Mouse (Mus musculus) left cerebral cortex, postnatal 4 days (tissue): ENCODE data around the gene Cebpb. TPM values are rescaled to one million over a fixed set of nuclear protein-coding genes. Genes with fewer than 3 reads are reported as not detected.
A peak's percentile ranks its signal among the peaks of the same experiment; 100 is the strongest.
"Not testable (repeated sequence)": the region's sequence is repeated elsewhere in the genome, so short reads cannot be mapped to it uniquely, and the experiment has no call there.

Experiments used
- DNase-seq: peaks from one replicate; pipeline ENCODE4 v3.0.0-alpha.2; 2022
- intact Hi-C: fragments of 180-260 bp; cut with DNase I; formaldehyde crosslinking; loops from one replicate; pipeline ENCODE4 v1.15.1; 2025
- total RNA-seq, 2 experiments: library from RNA; stranded (reverse); gene quantifications; 2 replicates each; pipeline ENCODE4 v1.2.3; 2021

The Cebpb gene
- 1 to 10 TPM; 3.8 to 5.5 TPM for total RNA-seq

DNA sequence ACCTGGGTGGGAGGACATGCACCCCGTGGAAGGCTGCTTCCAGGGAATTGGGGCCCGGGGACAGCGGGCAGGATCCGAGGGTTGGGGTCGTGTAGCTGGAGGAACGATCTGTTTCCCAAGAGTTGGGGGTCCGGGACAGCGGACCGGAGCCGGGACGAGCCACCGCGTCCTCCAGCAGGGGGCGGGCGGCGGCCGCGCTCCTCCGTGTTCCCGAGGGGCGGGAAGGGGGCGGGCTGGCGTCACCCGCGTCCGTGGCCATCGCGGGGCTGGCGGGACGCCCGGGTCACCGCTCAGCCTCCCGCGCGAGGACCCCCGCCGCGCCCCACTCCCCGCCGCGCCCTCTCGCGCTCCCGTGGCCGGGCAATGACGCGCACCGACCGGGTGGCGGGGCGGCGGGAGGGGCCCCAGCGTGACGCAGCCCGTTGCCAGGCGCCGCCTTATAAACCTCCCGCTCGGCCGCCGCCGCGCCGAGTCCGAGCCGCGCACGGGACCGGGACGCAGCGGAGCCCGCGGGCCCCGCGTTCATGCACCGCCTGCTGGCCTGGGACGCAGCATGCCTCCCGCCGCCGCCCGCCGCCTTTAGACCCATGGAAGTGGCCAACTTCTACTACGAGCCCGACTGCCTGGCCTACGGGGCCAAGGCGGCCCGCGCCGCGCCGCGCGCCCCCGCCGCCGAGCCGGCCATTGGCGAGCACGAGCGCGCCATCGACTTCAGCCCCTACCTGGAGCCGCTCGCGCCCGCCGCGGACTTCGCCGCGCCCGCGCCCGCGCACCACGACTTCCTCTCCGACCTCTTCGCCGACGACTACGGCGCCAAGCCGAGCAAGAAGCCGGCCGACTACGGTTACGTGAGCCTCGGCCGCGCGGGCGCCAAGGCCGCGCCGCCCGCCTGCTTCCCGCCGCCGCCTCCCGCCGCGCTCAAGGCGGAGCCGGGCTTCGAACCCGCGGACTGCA is at the start of gene Cebpb:
Gene Cebpb, plus strand, starts transcription at position 418 of the 954 bp plus-strand sequence.
- intact Hi-C loops = loop anchor here (2.0 to 10.0 kb wide), 2 partner anchors 206 to 306 kb away; no protein-coding TSS in a partner anchor
- peak; percentile 73 for DNase-seq

DNA sequence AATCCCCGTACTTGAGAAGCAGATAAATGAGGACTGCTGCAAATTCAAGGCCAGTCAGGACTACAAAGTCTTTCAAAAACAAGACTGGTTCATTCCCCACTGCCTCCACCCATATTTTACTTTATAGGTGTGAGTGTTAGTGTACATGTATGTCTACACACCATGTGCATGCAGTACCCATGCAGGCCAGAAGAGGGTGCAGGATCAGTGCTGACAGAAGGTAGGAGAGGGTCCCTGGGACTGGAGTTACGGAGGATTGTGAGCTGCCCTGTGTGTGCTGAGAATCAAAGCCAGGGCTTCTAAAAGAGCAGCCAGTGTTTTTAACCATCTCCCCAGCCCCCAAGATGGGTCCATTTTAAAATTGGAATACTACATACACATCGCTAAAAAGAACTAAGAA is 48.4 kb upstream of the Cebpb start:
- intact Hi-C loops = no loop called here
- peak; percentile 47 for DNase-seq

DNA sequence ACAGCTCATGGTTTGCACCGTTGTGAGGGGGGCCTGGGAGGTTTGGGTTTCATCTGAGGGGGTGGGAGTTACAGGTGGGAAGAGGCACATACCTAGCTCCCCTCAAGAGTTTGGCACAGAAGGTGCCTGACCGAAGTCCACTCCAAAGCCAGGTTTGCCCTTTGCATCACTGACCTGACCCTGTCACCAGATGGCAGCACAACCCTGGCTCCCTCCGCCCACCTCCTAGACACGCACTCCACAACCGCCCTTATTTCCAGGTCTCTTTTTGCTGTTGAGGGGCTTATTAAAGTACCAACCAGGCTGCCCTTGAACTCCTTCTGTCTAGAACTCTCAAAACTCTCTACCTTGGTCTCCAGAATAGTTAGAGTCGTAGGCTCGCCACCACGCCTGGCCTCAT is 47.4 kb upstream of the Cebpb start:
- intact Hi-C loops = no loop called here

DNA sequence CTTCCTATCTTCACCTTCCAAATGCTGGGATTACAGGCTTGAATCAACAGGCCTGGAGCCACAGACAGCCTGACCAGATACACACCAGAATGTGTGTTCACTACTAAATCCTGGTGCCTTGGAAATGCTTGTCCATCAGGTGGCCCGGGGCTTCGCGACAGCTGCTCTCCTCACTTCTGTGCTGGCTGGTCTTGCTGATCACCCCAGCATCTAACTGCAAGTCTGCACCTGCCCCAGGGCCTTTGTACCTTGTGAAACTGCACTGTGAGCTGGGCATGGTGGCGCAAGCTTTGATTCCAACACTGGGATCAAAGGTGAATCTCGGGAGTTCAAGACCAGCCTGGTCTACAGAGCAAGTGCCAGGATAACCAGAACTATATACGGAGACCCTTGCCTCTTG is 46.6 kb upstream of the Cebpb start:
- intact Hi-C loops = no loop called here

More for the DNA sequence above, 47.4 kb upstream of the Cebpb start:
- no peak for DNase-seq

DNA sequence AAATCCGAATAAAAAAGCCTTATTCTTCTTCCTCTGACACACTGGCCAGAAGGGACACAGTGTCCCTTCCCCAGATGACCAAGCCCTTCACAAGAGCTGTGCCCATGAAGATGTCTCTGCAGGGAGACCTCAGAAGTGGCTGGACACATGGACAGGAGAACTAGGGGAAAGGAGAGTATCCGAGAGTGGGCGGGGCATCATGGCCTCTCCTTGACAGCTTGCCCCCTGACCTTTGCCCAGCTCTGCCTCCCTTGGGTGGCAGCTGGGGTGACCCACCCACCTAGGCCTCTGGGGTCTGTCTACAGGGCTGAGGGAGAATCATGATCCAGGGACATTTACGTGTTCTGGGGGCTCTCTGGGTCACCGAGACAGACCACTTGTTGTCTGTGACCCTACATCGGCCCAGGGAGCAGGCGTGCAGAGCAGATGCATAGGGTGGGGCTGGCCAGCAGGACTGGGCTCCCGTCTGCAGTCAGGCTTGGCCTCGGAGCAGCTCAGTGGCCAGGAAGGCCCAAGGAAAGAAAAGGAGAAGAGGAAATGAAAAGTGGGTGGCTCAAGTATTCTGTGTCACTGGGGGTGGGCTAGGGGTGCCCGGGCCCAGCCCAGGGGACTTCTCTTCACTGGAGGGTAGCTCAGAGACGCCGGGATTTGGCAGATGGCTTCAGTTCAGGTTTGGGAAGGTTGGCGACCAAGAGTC is 45.2 kb upstream of the Cebpb start:
- intact Hi-C loops, DNase-seq: not testable (repeated sequence)

More for the DNA sequence above, 46.6 kb upstream of the Cebpb start:
- no peak for DNase-seq

DNA sequence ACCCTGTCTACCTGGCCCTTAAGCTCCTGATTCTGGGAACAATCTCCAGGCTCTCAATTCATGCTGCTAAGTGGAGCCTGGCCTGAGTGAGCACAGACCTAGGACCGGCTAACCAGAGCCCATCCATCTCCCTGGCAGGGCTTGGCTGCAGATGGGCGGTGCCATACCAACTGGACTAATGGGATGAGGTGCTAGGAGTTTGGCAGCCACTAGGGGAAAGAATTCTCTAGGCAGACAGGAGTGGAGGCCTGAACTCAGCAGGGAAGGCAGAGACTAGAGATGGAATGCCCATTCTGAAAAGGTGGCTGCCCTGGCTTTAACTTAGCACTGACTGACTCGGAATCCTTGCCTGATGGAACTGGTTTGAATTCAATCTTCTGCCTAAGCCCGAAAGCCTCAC is 42.3 kb upstream of the Cebpb start:
- no peak for DNase-seq
- intact Hi-C loops = no loop called here

DNA sequence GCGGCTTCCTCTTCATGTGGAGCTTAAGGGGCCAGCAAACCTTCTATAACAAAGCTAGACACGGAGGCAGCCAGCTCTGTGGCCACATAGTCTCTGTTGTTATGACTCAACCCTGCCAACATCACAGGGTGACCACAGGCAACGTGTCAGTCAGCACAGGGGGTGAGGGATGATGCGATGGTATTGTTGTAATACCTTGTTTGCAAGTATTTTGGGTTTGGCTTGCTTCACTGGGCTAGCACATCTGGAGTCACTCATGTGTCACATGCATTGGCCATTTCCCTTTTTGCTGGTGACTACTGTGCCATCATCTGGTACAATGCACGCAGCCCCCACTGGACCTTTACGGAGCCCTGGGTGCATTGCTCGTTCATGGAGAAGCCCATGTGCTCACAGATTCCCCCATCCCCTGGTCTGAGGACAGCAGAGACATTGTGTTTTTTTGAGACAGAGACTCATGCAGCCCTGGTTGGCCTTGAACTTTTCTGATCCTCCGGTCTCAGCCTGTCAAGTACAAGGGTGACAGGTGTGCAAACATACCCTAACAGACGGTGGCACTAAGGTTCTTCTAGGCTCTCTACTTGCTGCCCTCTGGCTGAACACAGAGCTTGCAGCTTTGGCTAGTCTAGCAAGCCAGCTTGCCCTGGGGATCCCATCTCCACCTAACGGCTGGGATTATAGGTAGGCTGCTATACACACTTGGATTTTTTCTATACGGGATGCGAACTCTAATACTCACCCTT is 39.3 kb upstream of the Cebpb start:
- intact Hi-C loops = no loop called here
- DNase-seq = no peak

DNA sequence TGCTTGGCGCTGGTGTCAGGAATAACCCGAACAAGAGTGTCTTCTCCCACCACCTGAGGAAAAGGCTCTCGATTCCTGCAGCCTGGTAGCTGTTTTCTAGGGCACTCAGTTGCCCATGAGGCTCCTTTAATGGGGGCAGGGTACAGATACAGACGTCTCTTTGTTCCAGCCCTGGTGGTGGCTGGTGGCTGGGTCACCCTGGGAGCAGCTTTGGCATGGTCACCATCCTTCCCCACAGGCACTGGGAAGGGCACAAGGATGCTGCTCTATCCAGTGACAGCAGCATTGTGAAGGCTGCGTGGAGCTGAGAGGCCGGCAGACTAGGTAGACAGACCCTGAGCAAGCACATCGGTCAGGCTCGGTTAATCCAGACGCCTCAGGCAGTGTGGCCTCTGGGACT is 37.1 kb upstream of the Cebpb start:
- intact Hi-C loops = no loop called here

DNA sequence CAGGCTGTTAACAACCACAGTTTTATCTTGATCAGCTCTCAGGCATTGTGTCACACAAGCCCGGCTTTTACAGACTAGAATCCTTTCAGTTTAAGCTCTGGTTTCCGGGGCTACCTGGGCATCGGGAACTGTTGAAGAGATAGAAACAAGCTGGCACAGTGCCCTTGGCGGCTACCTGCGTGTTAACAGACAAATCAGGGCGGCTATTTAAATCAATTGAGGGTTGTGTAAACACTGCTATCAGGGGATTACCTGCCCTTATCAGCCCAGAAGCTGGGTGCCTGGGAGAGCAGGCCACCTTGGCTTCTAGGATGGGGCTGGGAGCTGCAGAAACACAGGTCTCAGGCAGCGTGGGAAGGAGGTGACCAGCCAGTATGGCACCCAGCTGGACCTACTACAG is 36.0 kb upstream of the Cebpb start:
- DNase-seq = no peak
- intact Hi-C loops = no loop called here

More for the DNA sequence above, 37.1 kb upstream of the Cebpb start:
- DNase-seq = peak; percentile 24

DNA sequence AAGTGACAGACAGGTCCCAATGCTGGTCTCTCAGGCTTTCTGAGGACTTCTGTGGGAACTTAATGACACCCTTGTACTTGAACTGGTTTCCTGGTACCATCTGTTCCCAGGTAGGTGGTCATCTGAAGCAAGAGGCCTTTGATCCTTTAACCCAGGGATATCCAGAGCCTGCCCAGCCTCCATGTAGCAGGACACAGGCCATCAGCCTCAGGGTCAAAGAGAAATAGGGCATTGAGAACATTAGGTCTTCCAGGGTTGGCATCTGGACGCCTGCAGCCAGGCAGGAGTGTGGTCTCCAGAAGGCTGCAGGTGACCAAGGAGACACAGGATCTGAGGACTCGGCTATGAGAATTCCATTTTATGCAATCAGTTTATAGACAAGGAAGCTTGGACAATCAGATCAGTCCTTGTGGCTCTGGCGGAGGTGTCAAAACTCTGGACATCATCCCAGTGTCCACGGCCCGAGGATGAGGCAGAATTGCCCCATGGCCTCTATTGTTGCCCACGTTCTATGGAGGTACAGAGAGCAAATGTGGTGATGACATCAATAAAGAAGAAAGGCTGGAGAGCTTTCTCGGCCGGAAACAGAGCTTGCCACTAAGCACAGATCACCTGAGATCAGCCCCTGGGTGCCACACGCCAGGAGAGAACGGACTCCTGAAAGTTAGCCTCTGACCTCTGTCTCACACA is 33.7 kb upstream of the Cebpb start:
- intact Hi-C loops = no loop called here
- DNase-seq = no peak

DNA sequence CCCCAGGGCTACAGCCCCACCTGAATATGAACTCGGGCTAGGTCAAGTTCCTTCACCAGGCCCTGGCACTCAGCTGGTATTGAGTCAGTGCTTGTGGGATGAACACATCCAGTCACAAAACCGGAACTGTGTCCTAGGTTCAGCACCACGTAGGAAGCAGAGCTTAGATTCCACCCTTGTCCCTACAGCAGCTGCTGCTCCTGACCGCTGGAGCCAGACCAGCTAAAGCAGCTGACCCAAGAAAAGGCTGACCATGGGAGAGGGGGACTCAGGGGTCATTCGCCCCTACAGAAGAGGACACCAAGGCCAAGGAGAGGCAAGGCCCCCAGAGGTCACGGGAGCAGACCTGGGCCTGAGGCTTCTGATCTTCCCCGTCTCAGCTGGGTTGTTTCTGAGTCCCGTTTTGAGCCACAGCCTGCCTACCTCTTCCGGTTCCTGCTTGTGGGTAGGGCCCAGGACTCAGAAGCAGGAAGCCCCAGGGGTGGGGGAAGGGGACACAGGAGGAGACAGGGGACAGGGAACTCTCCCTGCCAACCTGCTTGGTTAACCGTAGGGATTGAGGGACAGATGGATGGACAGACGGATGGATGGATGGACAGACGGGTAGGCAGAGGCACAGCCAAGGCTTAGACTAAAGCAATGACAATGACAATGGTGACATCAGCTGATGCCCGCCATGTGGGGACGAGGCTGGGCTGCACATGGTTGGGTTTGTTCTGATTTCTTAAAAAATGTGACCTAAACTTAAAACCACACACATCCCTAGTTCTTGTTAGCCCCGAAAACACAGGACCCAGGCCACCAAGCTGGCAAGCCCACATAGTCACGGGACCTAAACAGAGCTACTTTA is 31.9 kb upstream of the Cebpb start:
- intact Hi-C loops = no loop called here
- no peak for DNase-seq

DNA sequence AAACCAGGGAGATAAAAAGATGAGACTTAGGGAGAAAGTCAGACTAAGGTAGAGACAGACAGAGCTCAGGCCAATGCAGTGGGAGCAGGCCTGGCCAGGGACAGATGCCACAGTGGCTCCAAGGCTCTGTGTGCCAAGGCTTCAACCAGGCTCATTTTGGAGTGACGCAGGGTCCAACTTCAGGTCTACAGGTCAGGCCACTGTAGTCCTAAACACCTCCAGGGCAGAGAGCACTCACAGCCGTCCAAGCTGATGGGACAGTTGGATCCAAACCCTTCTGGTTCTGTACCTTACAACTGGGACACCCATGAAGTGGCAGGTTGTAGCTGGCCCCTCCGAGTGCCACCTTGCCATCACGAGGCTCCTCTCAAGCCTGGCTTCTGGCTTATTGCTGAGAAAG is 30.7 kb upstream of the Cebpb start:
- intact Hi-C loops = no loop called here
- no peak for DNase-seq

DNA sequence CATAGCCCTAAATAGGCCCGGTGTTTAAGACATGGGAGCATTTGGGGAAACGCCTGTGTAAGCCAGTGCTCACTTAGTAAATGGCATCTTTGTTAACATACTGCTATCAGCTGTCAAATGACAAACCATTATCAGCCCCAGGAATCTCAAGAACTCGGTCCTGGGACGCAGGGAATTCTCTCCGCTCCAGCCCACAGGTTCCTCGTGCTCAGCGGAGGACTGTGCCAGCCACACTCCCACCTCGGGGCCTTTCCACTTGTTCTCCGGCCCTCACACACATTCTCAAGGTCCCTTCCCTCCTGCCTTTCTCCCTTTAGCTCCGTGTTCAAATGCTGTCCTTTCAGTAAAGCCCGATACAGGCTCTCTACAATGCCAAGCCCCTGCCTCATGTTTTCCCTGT is 30.0 kb upstream of the Cebpb start:
- intact Hi-C loops = no loop called here
- no peak for DNase-seq

DNA sequence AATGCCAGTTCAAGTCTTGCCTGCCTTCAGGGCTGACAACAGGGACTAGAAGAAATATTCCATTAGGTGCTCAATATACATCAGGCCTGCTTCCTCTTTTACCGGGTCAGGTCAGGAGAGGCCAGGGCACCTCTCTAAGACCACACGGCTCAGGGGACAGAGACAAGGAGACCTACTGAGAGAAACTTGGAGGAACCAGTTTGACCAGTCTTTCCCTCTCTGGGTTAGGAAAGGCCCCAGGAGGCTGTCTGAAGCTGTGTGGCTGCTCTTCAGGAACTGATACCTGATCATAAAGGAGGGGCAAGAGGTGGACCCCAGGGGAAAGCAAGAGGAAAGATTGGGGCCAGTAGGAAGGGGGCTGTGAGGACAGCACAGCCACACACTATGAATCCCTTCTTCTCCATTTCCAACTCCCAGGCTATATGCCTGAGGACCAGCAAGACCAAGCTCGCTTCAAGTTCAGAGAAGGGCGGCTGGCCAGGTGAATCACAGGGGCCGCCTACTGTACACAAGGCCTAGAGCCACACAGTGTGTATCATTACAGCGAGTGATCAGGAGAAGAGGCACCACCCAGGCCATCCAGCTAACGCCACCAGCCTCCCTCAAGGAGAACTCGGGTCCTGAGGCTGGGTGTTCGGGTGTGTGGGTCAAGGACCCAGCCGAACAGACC is 29.4 kb upstream of the Cebpb start:
- no peak for DNase-seq
- intact Hi-C loops = no loop called here

DNA sequence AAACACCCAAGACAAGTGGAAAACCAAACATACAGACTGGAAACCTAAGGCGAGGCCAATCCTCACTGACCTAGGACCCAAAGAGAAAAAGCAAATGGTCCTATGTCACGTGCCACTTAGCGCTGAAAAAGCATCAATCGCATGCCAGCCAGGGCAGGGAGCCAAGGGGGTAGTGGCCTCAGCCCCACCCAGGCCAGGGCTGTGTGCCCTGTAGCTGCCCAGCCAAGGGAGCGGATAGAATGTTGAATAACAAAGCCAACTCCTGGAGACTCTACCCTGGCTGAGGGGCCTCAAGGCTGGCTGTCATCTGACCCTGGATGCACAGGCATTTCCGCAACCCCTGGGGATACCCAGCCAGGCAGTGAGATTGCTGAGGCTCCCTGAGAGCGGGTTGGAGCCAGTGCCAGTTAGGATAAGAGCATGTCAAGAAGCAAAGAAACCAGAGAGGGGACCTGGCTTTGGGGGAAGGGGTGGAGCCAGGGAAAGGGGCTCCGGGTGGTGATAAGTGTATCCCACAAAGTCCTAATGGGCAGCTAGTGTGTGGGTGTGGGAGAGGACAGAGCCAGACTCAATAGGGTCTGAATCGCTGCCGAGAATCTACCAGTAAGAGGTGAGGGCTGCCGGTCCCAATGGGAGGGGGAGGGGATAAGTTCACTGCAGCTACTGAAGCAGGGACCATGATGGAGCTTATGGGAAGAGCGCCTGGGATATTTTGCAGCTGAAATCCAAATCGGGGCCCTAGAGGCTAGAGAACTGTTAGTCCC is 28.7 kb upstream of the Cebpb start:
- peak; percentile 69 for DNase-seq
- intact Hi-C loops = no loop called here

DNA sequence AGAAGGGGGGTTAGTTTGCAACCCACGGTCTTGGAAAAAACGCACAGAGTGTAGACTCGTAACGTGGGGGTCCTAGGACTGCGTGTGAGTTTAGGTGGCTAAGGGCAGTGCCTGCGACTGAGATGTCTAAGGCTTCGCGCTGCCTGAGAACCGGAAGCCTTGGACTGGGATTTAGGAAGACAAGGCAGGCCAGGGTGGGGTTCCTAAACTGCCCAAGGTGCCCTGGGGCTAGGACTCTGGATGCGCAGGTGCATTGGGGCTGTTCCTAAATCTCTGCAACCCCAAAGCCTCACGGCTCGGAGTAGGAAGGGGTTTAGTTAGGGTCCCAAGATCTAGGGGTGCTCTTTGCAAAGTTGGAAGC is 28.1 kb upstream of the Cebpb start:
- DNase-seq = no peak
- intact Hi-C loops = no loop called here

DNA sequence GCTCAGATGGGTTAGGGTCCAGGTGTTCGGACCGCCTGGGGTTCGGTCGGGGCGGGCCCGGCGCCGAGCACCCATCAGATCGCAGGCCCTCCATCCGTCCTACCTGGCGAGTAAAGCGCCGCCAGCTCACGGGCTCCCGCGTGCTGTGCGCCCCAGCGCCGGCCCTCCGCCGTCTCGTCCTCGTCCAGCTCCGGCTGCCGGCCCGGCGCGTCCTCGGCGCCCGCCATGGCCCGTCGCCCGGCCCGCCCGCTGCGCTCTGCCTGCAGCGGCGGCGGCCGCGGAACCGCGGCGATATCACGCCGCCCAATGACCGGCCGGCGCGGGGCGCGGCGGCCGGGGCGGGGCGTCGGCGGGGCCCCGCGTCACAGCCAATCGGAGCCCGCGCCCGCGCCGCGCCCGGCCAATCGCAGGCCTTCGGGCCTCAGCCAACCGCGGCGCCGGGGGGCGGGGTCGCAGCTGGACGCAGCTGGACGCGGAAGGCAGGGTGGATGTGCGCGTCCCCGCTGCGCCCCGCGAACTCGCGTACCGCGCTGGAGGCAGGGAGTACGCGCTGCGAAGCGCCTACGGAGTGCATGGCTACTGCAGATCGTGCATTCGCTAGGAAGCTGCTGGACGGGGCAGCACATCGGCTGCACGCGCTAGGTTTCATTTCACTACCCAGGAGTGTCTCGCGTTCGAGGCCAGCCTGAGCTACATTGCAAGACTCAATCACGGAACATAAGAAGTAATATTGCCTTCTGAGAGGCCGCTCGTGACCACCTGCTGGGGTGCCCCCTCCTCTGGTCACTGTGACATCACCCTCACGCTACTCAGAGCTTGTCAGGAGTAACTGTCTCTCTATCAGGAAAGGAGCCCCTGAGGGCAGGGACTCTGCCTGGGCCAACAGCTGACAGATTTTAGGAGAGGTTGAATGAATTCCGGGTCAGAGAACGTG is 27.2 kb upstream of the Cebpb start, which contains the start of gene Gm20431:
Gene Gm20431, minus strand, starts transcription at position 227 of the 934 bp plus-strand sequence.
- peak; percentile 96 for DNase-seq
- intact Hi-C loops = no loop called here
